7 mouse cellular contexts compared by ENCODE assay signal in genomic region chr11:109619055-109619454, GRCm38 (mm10). TPM values are rescaled to one million over a fixed set of nuclear protein-coding genes. Genes with fewer than 3 reads are reported as not detected.
DNase-seq lines count a peak whose midpoint lies in the region; ATAC-seq and TF ChIP-seq lines count a peak whose summit lies in the region.
"Not testable (repeated sequence)": the region's sequence is repeated elsewhere in the genome, so short reads cannot be mapped to it uniquely, and the experiment has no call there.

No protein-coding gene starts in this region.

- not testable (repeated sequence) for H3K4me3 ChIP-seq in forebrain, postnatal 0 days (ENCODE audit: low read depth, low read length); hindbrain, postnatal 0 days (ENCODE audit: low read length); left cerebral cortex, adult 2 months

- peak; percentile 83 for DNase-seq in MN1 (ENCODE audit: low spot score)
- peak; percentile 40 for DNase-seq in cerebellum, adult 11 months
- DNase-seq in forebrain, postnatal 0 days = not testable (repeated sequence)
- DNase-seq in hindbrain, postnatal 0 days (ENCODE audit: low spot score) = peak; percentile 58
- DNase-seq in left cerebral cortex, adult 2 months (ENCODE audit: extremely low spot score in 1 of 2, low spot score in 2 of 2) = peak; percentile 41 to 57
- peak; percentile 83 for DNase-seq in lung, postnatal 36 days
- DNase-seq in skeletal muscle tissue, adult 2 months (ENCODE audit: low read depth, low spot score) = peak; percentile 56

- H3K36me3 ChIP-seq in forebrain, postnatal 0 days (ENCODE audit: insufficient read depth); hindbrain, postnatal 0 days (ENCODE audit: insufficient read depth, low read length): not testable (repeated sequence)

- WGBS in forebrain, postnatal 0 days = 39% methylated on average over 8 of the region's 8 CpGs
- WGBS in hindbrain, postnatal 0 days = 40% methylated on average over 8 of the region's 8 CpGs

- not testable (repeated sequence) for H3K9me3 ChIP-seq in forebrain, postnatal 0 days (ENCODE audit: low read length); hindbrain, postnatal 0 days (ENCODE audit: low read length)

- H3K4me2 ChIP-seq in forebrain, postnatal 0 days (ENCODE audit: low read depth); hindbrain, postnatal 0 days (ENCODE audit: low read depth, low read length): not testable (repeated sequence)

- peak; percentile 53 for TF ChIP-seq CTCF in forebrain, postnatal 0 days (IDR thresholded peaks at IDR 0.05; ENCODE audit: low read depth)
- TF ChIP-seq CTCF in hindbrain, postnatal 0 days (IDR thresholded peaks at IDR 0.05; ENCODE audit: low read depth) = peak; percentile 58
- peak; percentile 54 for TF ChIP-seq CTCF in left cerebral cortex, adult 2 months (IDR thresholded peaks at IDR 0.05)

- not testable (repeated sequence) for ATAC-seq in forebrain, postnatal 0 days; hindbrain, postnatal 0 days

- intact Hi-C loops in left cerebral cortex, adult 2 months (cut with DNase I) = loop anchor here (5.0 kb wide), 1 partner anchor 302 kb away; no protein-coding TSS in a partner anchor

- not testable (repeated sequence) for H3K4me1 ChIP-seq in forebrain, postnatal 0 days (ENCODE audit: insufficient read depth); hindbrain, postnatal 0 days (ENCODE audit: insufficient read depth, low read length)

- not testable (repeated sequence) for H3K9ac ChIP-seq in forebrain, postnatal 0 days; hindbrain, postnatal 0 days (replicated peaks; ENCODE audit: low read length)

- H3K27ac ChIP-seq in forebrain, postnatal 0 days (ENCODE audit: low read depth, low read length); hindbrain, postnatal 0 days; left cerebral cortex, adult 2 months: not testable (repeated sequence)

- not testable (repeated sequence) for H3K27me3 ChIP-seq in forebrain, postnatal 0 days (ENCODE audit: insufficient read depth, low read length); hindbrain, postnatal 0 days (ENCODE audit: insufficient read depth, low read length)

RNA-seq across cellular contexts. Expression of gene Wipi1, which starts 7.3 kb away (rescaled TPM):
- total RNA-seq in forebrain, postnatal 0 days (2014; rRNA removed) = 10.8 and 10.9 TPM in 2 replicates
- 11.8 and 16.5 TPM in 2 replicates for polyA plus RNA-seq in forebrain, postnatal 0 days (2015; fragmentation: Nextera tagmentation; extraction: Ambion mirVana)
- total RNA-seq in hindbrain, postnatal 0 days (2014; rRNA removed) = 14.6 and 23.3 TPM in 2 replicates
- polyA plus RNA-seq in hindbrain, postnatal 0 days (2015; fragmentation: Nextera tagmentation; extraction: Ambion mirVana) = 21.0 and 23.5 TPM in 2 replicates
- 10 to 100 TPM; 18.6 to 19.2 TPM for total RNA-seq in left cerebral cortex, adult 2 months (2021)

RNA-seq across cellular contexts. Expression of gene Prkar1a, which starts 30.1 kb away (rescaled TPM):
- 231 and 294 TPM in 2 replicates for total RNA-seq in forebrain, postnatal 0 days (2014; rRNA removed)
- 418 and 468 TPM in 2 replicates for polyA plus RNA-seq in forebrain, postnatal 0 days (2015; fragmentation: Nextera tagmentation; extraction: Ambion mirVana)
- total RNA-seq in hindbrain, postnatal 0 days (2014; rRNA removed) = 190 and 198 TPM in 2 replicates
- 425 and 435 TPM in 2 replicates for polyA plus RNA-seq in hindbrain, postnatal 0 days (2015; fragmentation: Nextera tagmentation; extraction: Ambion mirVana)
- 100 to 1,000 TPM; 572 to 615 TPM for total RNA-seq in left cerebral cortex, adult 2 months (2021)
